Mouse (Mus musculus): ENCODE results near the gene Cd34. TPM values are rescaled to one million over a fixed set of nuclear protein-coding genes. Genes with fewer than 3 reads are reported as not detected.
A peak's percentile ranks its signal among the peaks of the same experiment; 100 is the strongest.

Cd34 gene
- polyA plus RNA-seq, 1 experiment: 85.9 TPM

DNA sequence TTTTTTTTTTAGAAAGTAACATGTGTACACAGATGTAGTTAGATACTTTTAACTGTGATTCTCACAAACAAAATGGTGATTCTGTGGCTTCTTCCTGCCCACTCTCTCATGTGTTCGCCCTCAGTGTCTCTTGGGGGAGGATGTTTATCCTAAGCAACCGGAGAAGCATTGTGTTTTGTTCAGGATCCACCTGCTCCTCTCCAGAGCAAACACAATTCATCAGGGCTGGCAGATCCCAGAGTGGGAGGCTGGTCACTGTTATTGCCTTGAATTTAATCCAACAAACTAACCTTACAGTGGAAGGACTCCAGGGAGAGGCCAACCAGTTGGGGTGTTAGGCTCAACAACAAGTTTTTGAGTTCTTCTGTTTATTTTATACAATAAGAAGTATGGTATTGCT lies 17.1 kb downstream of the Cd34 start:
- H3K4me3 ChIP-seq (ENCODE audit: insufficient read depth, low read length): no peak overlapping the region

DNA sequence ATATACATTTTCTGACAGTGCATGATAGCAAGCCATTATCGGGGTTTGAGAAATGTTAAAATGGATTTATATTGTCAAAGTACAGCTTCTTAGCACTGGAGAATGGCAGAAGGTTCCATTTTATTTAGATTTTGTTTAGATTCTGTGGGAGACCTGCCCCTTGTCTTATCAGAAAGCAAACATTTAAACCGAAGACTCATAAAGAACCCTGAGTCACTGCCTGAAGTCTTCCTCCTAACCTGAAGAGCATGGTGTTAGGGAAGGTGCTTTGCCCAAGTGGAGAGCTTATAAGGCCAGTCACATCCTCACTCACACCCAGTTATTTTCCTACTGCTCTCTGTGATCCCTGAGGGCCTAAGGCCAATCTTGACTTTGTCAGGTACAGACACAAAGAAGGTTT lies 18.4 kb downstream of the Cd34 start:
- H3K4me3 ChIP-seq (ENCODE audit: insufficient read depth, low read length): no peak overlapping the region
- no peaks in the 10 kb centered on the region for H3K4me1 ChIP-seq (ENCODE audit: control insufficient read depth, insufficient read depth, low read length)
- H3K27ac ChIP-seq (ENCODE audit: insufficient read depth, low read length): no peak overlapping the region
- TF ChIP-seq CTCF (IDR thresholded peaks at IDR 0.05; ENCODE audit: extremely low read depth, insufficient read depth, low read length) (no peak), POLR2A (IDR thresholded peaks at IDR 0.05; ENCODE audit: extremely low read depth, insufficient read depth, low read length) (no peak)

More for the DNA sequence above, 17.1 kb downstream of the Cd34 start:
- TF ChIP-seq POLR2A (IDR thresholded peaks at IDR 0.05; ENCODE audit: extremely low read depth, insufficient read depth, low read length) (no peak), CTCF (IDR thresholded peaks at IDR 0.05; ENCODE audit: extremely low read depth, insufficient read depth, low read length) (no peak)
- H3K4me1 ChIP-seq (ENCODE audit: control insufficient read depth, insufficient read depth, low read length): peaks cover 2% of the 10 kb centered on the region
- H3K27ac ChIP-seq (ENCODE audit: insufficient read depth, low read length): no peak overlapping the region

DNA sequence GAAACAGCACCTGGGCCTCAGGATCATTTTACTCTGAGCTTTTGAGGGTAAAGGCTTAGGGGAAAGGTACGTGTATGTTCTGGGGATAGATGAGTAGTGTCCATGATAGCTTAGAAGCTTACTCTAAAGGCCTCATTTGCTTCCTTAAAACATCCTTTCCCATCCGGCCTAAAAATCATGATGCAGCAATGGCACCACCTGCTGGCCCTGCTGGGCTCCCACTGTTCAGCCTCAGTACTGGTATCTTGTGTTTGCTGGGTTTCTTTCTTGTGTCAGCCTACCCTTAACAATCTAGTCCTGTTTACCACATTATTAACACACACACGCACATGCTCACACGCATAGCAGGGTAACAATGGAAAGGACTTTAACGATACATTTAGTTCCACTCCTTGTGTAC lies 23.6 kb downstream of the Cd34 start:
- Histone ChIP-seq H3K27ac (ENCODE audit: insufficient read depth, low read length) (no peak overlapping the region), H3K4me3 (ENCODE audit: insufficient read depth, low read length) (no peak overlapping the region), H3K4me1 (ENCODE audit: control insufficient read depth, insufficient read depth, low read length) (no peaks in the 10 kb centered on the region)
- TF ChIP-seq POLR2A (IDR thresholded peaks at IDR 0.05; ENCODE audit: extremely low read depth, insufficient read depth, low read length) (no peak), CTCF (IDR thresholded peaks at IDR 0.05; ENCODE audit: extremely low read depth, insufficient read depth, low read length) (peak; percentile 97)

DNA sequence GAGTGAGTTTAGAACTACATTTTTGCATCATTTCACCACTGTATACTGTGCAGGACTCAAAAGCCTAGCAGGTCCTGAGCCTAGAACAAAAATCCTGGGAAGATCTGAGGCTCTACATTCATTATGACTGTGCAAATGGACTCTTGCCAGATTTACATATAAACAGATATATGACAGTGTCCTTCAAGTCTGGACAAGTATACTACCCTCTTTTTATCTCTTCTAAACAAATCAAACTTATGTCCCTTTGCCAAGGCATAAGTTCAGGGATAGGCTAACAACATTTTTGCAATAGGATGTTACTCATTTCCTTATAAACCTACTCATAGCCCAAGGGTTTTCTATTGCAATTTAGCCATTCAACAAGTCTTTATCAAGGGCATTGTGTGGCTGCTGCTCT lies 24.1 kb downstream of the Cd34 start:
- no peak for TF ChIP-seq CTCF (IDR thresholded peaks at IDR 0.05; ENCODE audit: extremely low read depth, insufficient read depth, low read length)
- no peak for TF ChIP-seq POLR2A (IDR thresholded peaks at IDR 0.05; ENCODE audit: extremely low read depth, insufficient read depth, low read length)

DNA sequence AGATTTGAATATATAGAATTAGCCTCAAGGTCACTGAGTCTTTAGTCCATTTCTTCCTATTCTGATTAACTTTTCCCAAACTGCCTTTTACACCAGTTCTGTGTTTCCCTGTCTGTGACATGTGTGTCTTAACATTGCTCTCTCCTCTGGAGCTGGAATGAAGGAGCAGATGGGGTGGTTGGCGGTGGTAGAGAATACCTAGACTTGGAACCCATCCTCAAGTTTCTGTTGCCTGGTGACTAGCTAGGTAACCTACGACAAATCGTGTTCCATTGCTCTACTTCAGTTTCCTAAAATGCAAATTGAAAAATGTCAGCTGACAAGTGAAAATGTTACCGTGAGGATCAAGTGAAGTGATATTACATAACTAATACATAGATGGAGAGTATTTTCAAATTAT lies 33.4 kb downstream of the Cd34 start:
- Histone ChIP-seq H3K27ac (ENCODE audit: insufficient read depth, low read length) (no peak overlapping the region), H3K4me3 (ENCODE audit: insufficient read depth, low read length) (no peak overlapping the region), H3K4me1 (ENCODE audit: control insufficient read depth, insufficient read depth, low read length) (no peaks in the 10 kb centered on the region)
- TF ChIP-seq POLR2A (IDR thresholded peaks at IDR 0.05; ENCODE audit: extremely low read depth, insufficient read depth, low read length) (no peak), CTCF (IDR thresholded peaks at IDR 0.05; ENCODE audit: extremely low read depth, insufficient read depth, low read length) (no peak)

More for the DNA sequence above, 24.1 kb downstream of the Cd34 start:
- Histone ChIP-seq H3K4me1 (ENCODE audit: control insufficient read depth, insufficient read depth, low read length) (no peaks in the 10 kb centered on the region), H3K4me3 (ENCODE audit: insufficient read depth, low read length) (no peak overlapping the region), H3K27ac (ENCODE audit: insufficient read depth, low read length) (no peak overlapping the region)

DNA sequence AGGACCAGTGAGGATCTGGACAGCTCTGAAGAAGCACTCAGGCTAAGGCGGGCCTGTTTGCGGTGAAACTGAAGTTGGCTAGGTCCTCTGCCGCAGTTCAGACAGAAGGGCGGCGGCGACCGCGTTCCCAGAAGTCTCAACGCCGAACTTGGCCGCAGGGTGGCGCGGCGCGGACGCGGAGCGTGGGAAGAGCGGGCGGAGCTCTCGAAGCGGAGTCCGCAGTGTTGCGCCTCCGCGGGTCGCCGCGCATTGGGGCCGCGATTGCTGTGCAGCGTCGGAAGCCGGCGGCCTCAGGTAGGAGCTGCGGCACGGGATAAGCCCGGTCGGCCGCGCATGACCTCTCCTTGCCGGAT lies 37.5 kb downstream of the Cd34 start:
- Histone ChIP-seq H3K4me3 (ENCODE audit: insufficient read depth, low read length) (peak overlapping the region; percentile 88), H3K27ac (ENCODE audit: insufficient read depth, low read length) (peak overlapping the region; percentile 95), H3K4me1 (ENCODE audit: control insufficient read depth, insufficient read depth, low read length) (peaks cover 4% of the 10 kb centered on the region)
- peak; percentile 63; the same call in 1 of the 2 replicates for TF ChIP-seq POLR2A (IDR thresholded peaks at IDR 0.05; ENCODE audit: extremely low read depth, insufficient read depth, low read length)
- TF ChIP-seq CTCF (IDR thresholded peaks at IDR 0.05; ENCODE audit: extremely low read depth, insufficient read depth, low read length): peak; percentile 57

DNA sequence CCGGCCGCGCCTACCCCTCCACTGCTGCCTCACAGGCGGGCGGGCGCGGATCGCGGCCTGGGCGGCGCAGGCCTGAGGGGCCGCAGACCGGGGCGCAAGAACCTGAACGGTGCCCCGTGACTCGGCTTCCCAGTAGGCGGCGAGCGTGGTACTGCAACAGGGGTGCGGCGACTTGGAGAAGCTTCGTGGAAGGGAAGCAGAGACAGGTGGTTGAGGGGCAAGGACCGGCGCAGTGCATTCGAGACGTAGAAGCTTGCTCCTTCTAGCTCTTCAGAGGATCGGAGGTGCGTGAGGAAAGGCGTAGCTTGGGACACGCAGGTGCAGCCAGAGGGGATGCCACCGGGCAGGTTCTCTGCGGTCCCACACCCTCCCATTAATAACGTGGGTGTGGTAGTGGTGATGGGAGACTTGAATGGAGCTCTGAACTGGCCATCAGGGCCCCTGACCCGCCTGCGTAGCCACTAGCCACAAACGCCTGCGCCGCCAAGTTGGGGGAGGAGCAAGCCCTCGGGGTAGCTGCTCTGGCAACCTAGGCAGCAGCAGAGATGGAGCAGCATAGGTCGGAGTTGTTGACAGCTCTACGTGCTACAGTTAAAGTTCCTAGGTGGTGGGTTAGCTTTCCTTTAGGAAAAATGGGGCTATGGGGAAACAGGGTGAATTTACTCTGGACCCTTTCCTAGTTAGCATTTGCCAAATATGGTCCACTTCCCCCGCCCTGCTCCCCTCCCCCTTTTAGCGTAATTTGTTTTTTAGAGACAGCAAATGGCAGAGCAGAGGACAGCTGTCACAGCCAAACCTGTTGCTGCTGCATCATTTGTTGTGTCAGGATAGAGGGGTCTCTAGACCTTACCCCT lies 38.1 kb downstream of the Cd34 start:
- TF ChIP-seq CTCF (IDR thresholded peaks at IDR 0.05; ENCODE audit: extremely low read depth, insufficient read depth, low read length): no peak
- 0 out of 2 replicates have a peak, but pooled peaks have one; percentile 24 for TF ChIP-seq POLR2A (IDR thresholded peaks at IDR 0.05; ENCODE audit: extremely low read depth, insufficient read depth, low read length)
- Histone ChIP-seq H3K4me3 (ENCODE audit: insufficient read depth, low read length) (peak overlapping the region; percentile 88), H3K4me1 (ENCODE audit: control insufficient read depth, insufficient read depth, low read length) (peaks cover 5% of the 10 kb centered on the region), H3K27ac (ENCODE audit: insufficient read depth, low read length) (peak overlapping the region; percentile 95)

DNA sequence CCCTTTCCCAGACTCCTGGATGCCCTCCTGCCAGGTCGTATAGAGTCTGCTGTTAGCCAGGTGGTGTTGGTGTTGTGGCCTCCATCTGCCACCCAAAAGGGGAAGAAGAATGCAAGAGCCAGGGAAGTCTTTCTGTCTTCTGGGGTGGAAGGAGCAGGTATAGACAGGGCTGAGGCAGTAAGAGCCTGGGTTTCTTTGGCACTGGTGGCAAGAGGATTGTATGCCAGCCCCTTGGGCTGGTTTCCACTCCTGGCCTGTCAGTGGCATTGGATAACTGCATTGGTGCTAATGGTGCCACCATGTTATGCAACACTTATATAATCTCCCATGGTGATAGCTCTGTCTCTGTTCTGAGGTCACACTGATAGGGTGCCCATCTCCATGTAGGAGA lies 38.7 kb downstream of the Cd34 start:
- peak overlapping the region; percentile 95 for H3K27ac ChIP-seq (ENCODE audit: insufficient read depth, low read length)
- TF ChIP-seq CTCF (IDR thresholded peaks at IDR 0.05; ENCODE audit: extremely low read depth, insufficient read depth, low read length) (no peak), POLR2A (IDR thresholded peaks at IDR 0.05; ENCODE audit: extremely low read depth, insufficient read depth, low read length) (peak; percentile 25; the same call in 1 of the 2 replicates)

DNA sequence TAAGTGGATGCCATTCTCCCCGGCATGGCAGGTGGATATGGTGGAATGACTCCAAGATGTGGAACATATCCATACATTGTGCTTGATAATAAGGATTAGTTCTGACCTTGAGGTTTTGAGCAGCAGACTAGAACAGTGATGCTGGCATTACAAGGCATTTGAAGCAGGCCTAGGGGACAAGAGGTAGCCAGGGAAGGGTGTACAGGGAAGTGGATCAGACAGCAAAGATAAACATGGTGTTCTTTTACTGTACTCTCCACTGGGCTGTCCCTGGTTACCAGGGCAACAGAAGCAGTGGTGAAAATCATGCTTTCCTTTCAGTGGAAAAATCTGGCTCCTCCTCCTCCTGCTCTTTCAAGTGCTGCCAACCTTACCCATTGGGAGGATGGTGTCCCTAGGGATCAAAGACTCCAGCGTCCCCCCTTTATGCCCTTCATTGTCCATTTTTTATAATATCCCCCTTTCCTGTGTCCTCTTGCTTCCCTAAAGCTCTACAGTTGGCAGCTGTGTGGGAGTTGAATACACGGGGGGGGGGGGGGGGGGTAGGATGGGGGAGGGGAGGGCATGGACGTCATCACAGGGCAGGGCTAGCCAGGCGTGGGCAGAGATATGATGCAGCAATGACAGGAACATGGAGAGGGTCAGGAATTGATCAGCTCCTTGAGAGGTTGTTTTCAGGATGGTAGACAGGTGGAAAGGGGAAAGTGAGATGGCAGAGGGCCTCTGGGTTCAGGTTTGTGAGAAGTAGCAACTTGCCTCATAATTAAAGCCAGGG lies 39.5 kb downstream of the Cd34 start:
- peak; percentile 48; the same call in 1 of the 2 replicates for TF ChIP-seq POLR2A (IDR thresholded peaks at IDR 0.05; ENCODE audit: extremely low read depth, insufficient read depth, low read length)
- no peak for TF ChIP-seq CTCF (IDR thresholded peaks at IDR 0.05; ENCODE audit: extremely low read depth, insufficient read depth, low read length)
- Histone ChIP-seq H3K4me3 (ENCODE audit: insufficient read depth, low read length) (peak overlapping the region; percentile 88), H3K4me1 (ENCODE audit: control insufficient read depth, insufficient read depth, low read length) (peaks cover 11% of the 10 kb centered on the region), H3K27ac (ENCODE audit: insufficient read depth, low read length) (peak overlapping the region; percentile 95)

More for the DNA sequence above, 38.7 kb downstream of the Cd34 start:
- peak overlapping the region; percentile 88 for H3K4me3 ChIP-seq (ENCODE audit: insufficient read depth, low read length)
- H3K4me1 ChIP-seq (ENCODE audit: control insufficient read depth, insufficient read depth, low read length): peaks cover 7% of the 10 kb centered on the region
